Mouse (Mus musculus) lung, adult 2 months (tissue): ENCODE data around the gene Dnajb11. TPM values are rescaled to one million over a fixed set of nuclear protein-coding genes. Genes with fewer than 3 reads are reported as not detected.

Experiments used
- DNase-seq: peaks from one replicate; pipeline ENCODE4 v3.0.0; 2022
- H3K4me1 ChIP-seq: fragments of 200-500 bp; 2 replicates; pipeline ENCODE4 v1.6.1; 2011; ENCODE audit warnings: low read length; ENCODE audit not compliant: control insufficient read depth, insufficient read depth
- H3K4me3 ChIP-seq: fragments of 200-500 bp; replicated peaks from 2 replicates; pipeline ENCODE3; 2011; ENCODE audit warnings: low read depth, mild to moderate bottlenecking, control low read depth, low read length; ENCODE audit errors: extremely low read depth
- CTCF ChIP-seq: fragments of 200-500 bp; IDR thresholded peaks from 2 replicates; pipeline ENCODE4 v1.5.1; 2011; ENCODE audit warnings: mild to moderate bottlenecking, low read length, control low read depth; ENCODE audit not compliant: insufficient read depth
- POLR2A ChIP-seq: fragments of 200-500 bp; IDR thresholded peaks from 2 replicates; pipeline ENCODE4 v1.6.1; 2011; ENCODE audit warnings: low read depth, mild to moderate bottlenecking, control low read depth, low read length, borderline replicate concordance; ENCODE audit errors: extremely low read depth
- WGBS: fragments of 180-500 bp; shearing (Covaris S2); methylation state at CpG from one replicate; pipeline ENCODE4 v1.1.7; 2018; 5-methylcytosine and 5-hydroxymethylcytosine counted together
- polyA plus RNA-seq: library from polyadenylated mRNA; depleted of rRNA; stranded (reverse); fragments of >200 nt; gene quantifications from 2 replicates; pipeline ENCODE4 v1.2.3, GENCODE M21; 2012

Gene Dnajb11
- polyA plus RNA-seq, 1 experiment = 18.1 TPM

DNA sequence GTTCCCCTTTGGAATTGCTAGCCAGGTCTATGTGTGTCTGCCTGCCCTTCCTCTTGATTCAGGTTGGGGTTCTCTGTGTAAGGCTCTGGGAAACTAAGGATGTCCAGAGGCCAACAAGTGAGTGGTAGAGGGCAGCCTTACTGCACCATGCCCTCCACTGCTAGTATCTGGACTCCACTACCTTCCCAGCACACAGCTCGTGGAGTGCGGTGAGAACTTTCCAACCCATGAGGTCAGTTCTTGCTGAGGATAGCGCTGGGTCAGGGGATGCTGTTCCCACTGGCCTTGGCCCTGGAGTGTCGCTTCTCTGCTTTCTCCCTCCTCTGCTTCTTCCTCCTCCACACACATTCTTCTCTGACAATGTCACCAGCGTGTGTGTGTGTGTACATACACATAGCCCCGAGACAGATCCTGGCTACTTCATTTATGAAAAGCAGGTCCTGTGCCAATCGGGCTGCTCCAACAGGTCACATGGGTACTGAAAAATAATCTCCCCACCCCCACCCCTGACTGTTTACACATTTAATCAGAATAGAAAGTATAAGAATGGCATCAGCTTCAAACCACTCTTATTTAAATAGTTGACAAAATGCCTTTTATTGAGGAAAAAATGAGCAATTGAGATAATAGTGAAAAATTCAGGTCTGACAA is 22.4 kb downstream of the Dnajb11 start:
- 48% methylated on average over 7 of the region's 7 CpGs for WGBS
- no peak for TF ChIP-seq POLR2A
- no peak for TF ChIP-seq CTCF
- H3K4me1 ChIP-seq = no peaks in the 10 kb centered on the region
- H3K4me3 ChIP-seq = no peak overlapping the region
- no peak for DNase-seq

GRCm38 (mm10) chr16:22880900-22881299 is 23.3 kb downstream of the Dnajb11 start:
- 27% methylated on average over 6 of the region's 6 CpGs for WGBS
- no peak overlapping the region for H3K4me3 ChIP-seq
- no peak for TF ChIP-seq POLR2A
- no peak for TF ChIP-seq CTCF
- no peak for DNase-seq
- no peaks in the 10 kb centered on the region for H3K4me1 ChIP-seq

DNA sequence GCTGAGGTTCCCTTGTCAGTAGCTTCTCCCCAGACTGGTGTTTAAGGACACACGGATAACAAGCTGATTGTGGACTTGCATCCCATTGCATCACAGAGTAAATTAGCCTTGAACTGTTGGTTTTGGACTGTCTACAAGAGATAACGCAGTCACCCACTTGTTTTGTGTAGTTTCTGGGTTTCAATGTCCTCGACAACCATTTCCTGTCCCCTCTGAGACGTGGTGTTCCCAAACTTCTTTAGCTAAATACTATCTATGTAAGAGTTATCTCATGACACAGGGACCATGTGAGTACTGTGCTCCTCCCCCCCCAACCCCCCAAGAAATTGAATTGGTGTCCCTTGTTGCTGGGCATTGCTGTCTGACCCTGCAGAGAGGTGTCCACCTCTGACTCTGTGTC is 23.8 kb downstream of the Dnajb11 start:
- DNase-seq = no peak
- Histone ChIP-seq H3K4me1 (no peaks in the 10 kb centered on the region), H3K4me3 (no peak overlapping the region)
- TF ChIP-seq POLR2A (no peak), CTCF (no peak)
- 31% methylated on average over 4 of the region's 4 CpGs for WGBS

- Histone ChIP-seq H3K4me3 (no peak overlapping the region), H3K4me1 (no peaks in the 10 kb centered on the region)
- TF ChIP-seq POLR2A (no peak), CTCF (no peak)
- 70% methylated on average over 5 of the region's 5 CpGs for WGBS
- no peak for DNase-seq
Observed at GRCm38 (mm10) chr16:22883441-22883840, 25.8 kb downstream of the Dnajb11 start.

DNA sequence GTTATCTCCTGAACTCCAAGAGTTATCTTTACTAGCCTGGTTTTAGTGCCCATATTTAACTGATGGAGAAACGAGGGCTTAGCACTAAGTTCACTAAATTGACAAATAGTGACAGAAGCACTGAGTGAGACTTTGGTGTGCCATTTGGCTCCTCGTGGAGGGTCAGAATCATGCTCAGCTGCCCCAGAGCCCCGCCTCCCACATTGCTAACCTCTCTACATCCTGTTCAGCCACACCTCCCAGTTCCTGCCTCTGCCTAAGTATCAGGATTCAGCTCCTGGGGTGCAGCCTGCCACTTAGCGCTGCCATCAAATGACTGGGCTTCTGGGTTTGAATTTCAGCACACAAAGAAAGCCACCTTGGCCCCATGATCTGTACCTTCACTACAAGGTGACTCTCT is 27.7 kb downstream of the Dnajb11 start:
- TF ChIP-seq POLR2A = no peak
- H3K4me1 ChIP-seq = no peaks in the 10 kb centered on the region
- DNase-seq = no peak
- no peak overlapping the region for H3K4me3 ChIP-seq
- 14% methylated on average over 4 of the region's 4 CpGs for WGBS

GRCm38 (mm10) chr16:22886726-22887125 is 29.1 kb downstream of the Dnajb11 start:
- no peak for TF ChIP-seq POLR2A
- no peak for TF ChIP-seq CTCF
- WGBS = 65% methylated on average over 3 of the region's 3 CpGs
- no peaks in the 10 kb centered on the region for H3K4me1 ChIP-seq

DNA sequence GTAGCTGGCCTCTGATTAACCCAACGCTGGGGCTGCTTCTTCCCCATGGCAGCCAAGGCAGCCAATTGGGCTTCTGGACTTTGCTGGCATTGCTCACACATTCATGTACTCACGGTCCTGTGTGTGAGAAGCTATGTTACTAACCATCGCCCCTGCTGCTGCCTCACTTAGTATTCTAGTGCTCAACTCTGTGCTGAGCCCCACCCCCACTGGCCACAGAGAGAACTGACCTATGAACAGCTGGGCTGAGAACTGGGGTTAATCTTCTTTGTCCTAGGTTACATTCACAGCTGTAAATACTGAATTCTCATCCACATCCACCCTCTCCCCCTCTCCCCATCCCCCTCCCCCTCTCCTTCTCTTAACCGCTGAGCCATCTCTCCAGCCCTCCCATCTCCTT is 31.2 kb downstream of the Dnajb11 start:
- TF ChIP-seq POLR2A (no peak), CTCF (no peak)
- no peak for DNase-seq
- Histone ChIP-seq H3K4me1 (no peaks in the 10 kb centered on the region), H3K4me3 (no peak overlapping the region)
- WGBS = 68% methylated on average over 4 of the region's 4 CpGs

More at GRCm38 (mm10) chr16:22886726-22887125, 29.1 kb downstream of the Dnajb11 start:
- DNase-seq = no peak
- H3K4me3 ChIP-seq = no peak overlapping the region

DNA sequence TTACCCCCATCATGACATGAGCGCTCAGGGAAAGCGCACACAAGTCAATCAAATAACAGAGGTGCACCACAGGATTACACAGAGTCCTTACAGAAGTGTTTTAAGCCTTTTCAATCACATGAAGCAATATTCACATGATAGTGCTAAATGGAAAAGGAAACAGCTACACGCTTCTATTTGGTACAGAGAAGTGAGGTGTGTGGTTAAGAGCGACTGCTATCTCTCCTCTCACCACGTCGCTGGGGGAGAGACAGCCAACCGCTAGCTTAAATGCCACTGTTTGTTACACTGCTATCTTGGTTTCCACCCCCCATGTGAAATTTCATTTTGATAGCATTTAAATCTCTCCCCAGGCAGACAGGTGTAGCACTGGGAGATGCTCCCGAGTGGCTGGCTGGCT is 32.1 kb downstream of the Dnajb11 start:
- DNase-seq = no peak
- TF ChIP-seq CTCF (no peak), POLR2A (no peak)
- H3K4me1 ChIP-seq = no peaks in the 10 kb centered on the region
- H3K4me3 ChIP-seq = no peak overlapping the region
- WGBS = 76% methylated on average over 8 of the region's 8 CpGs

- Histone ChIP-seq H3K4me3 (no peak within 1 kb of the TSS), H3K4me1 (no peaks in the 10 kb centered on the region)
- no peak for DNase-seq
- TF ChIP-seq POLR2A (no peak), CTCF (no peak)
- 72% methylated on average over 11 of the region's 11 CpGs for WGBS
Observed at GRCm38 (mm10) chr16:22890683-22891510, 33.3 kb downstream of the Dnajb11 start, which contains the start of gene Ahsg. Ahsg (plus strand) TSS chr16:22891277.

DNA sequence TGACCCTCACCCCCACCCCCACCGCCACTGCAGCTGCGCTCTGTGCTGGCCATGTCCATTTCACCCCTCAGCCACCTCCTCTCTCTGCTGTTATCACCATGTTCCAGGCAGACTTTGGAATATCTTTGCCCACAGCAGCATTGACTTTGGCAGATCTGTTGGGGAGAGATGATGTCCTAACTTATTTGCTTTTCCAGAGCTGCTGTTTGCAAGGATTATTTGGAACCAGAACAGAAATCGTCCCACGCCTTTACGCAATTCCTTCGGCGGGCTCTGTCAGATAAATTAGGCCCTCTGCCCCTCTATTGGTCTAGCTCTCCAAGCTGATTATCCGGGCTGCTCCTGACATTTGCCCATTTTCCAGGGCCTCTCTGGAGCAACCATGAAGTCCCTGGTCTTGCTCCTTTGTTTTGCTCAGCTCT is 34.1 kb downstream of the Dnajb11 start:
- no peaks in the 10 kb centered on the region for H3K4me1 ChIP-seq
- no peak overlapping the region for H3K4me3 ChIP-seq
- WGBS = 77% methylated on average over 8 of the region's 8 CpGs
- TF ChIP-seq CTCF = no peak
- no peak for DNase-seq
